Mouse (Mus musculus): Measurements from ENCODE around the gene Hccs. TPM values are rescaled to one million over a fixed set of nuclear protein-coding genes. Genes with fewer than 3 reads are reported as not detected.

The Hccs gene
- polyA plus RNA-seq, 1 experiment from 2014 or later, result 34.3 TPM

DNA sequence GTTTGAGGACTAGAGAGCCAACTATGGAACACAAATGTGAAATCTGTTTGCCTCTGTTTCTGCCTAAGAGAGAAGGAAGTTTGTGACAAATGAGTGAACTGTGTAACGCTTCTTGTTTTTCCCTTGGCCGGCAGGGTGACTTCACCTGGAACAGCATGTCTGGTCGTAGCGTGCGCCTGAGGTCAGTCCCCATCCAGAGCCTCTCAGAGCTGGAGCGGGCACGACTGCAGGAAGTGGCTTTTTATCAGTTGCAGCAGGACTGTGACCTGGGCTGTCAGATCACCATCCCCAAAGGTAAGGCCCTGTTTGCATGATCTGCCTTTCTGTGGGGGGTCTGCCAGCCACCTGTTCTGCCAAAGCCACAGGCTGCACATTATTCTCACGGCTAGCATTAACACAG lies 100.1 kb downstream of the Hccs start:
- H3K9ac ChIP-seq (replicated peaks; ENCODE audit: low read depth, low read length), result no peak overlapping the region
- H3K27me3 ChIP-seq (replicated peaks; ENCODE audit: control insufficient read depth, insufficient read depth, low read length), result peaks cover 4% of the 10 kb centered on the region; the same call in 1 of the 2 replicates
- no peak overlapping the region for H3K4me3 ChIP-seq (replicated peaks; ENCODE audit: low read length)
- WGBS, result 77% methylated on average over 8 of the region's 8 CpGs
- no peak overlapping the region for H3K27ac ChIP-seq (ENCODE audit: low read length)
- no peaks in the 10 kb centered on the region for H3K36me3 ChIP-seq (ENCODE audit: control insufficient read depth, insufficient read depth)
- ATAC-seq, result no peak
- no peaks in the 10 kb centered on the region for H3K4me1 ChIP-seq (replicated peaks; ENCODE audit: control insufficient read depth, insufficient read depth, low read length)
- H3K4me2 ChIP-seq (ENCODE audit: low read length), result no peak overlapping the region
- no peaks in the 10 kb centered on the region for H3K9me3 ChIP-seq (ENCODE audit: control insufficient read depth, low read length)

- ATAC-seq, result no peak
- Histone ChIP-seq H3K9me3 (ENCODE audit: control insufficient read depth, low read length) (no peaks in the 10 kb centered on the region), H3K4me3 (replicated peaks; ENCODE audit: low read length) (no peak overlapping the region), H3K36me3 (ENCODE audit: control insufficient read depth, insufficient read depth) (no peaks in the 10 kb centered on the region), H3K4me1 (replicated peaks; ENCODE audit: control insufficient read depth, insufficient read depth, low read length) (no peaks in the 10 kb centered on the region), H3K9ac (replicated peaks; ENCODE audit: low read depth, low read length) (no peak overlapping the region), H3K27me3 (replicated peaks; ENCODE audit: control insufficient read depth, insufficient read depth, low read length) (no peaks in the 10 kb centered on the region), H3K4me2 (ENCODE audit: low read length) (no peak overlapping the region), H3K27ac (ENCODE audit: low read length) (no peak overlapping the region)
- 74% methylated on average over 3 of the region's 3 CpGs for WGBS
Observed at GRCm38 (mm10) chrX:169210019-169210418, 110.2 kb downstream of the Hccs start.

Other genes with a start within 250 kb of the Hccs start
- 0.43 and 0.62 TPM in 2 replicates for gene Amelx, start 133.2 kb downstream of the Hccs start, polyA plus RNA-seq (2015; fragmentation: Nextera tagmentation; extraction: Ambion mirVana)

Data from forebrain, embryonic 16.5 days (tissue).